Mouse (Mus musculus) MEL (cell line): ENCODE results near the gene Wdr18. TPM values are rescaled to one million over a fixed set of nuclear protein-coding genes. Genes with fewer than 3 reads are reported as not detected.

Experiments
- DNase-seq: peaks from one replicate; pipeline ENCODE4 v3.0.0; 2011; ENCODE audit warnings: low read depth, low spot score
- H3K27ac ChIP-seq: 2 replicates; pipeline ENCODE4 v1.5.1; 2012; ENCODE audit warnings: low read depth, mild to moderate bottlenecking, control low read depth, low read length, moderate library complexity; ENCODE audit not compliant: control insufficient read depth
- H3K27me3 ChIP-seq, 2 experiments: fragments of 150-350 bp in 1 of 2; sonication (generic) in 1 of 2; 2 replicates each; pipeline ENCODE4 v1.6.1; 2012; ENCODE audit warnings: low read length in 2 of 2, mild to moderate bottlenecking in 2 of 2, improper control_type of control experiment in 1 of 2, moderate library complexity in 1 of 2; ENCODE audit not compliant: insufficient read depth in 2 of 2, control insufficient read depth in 1 of 2
- H3K36me3 ChIP-seq, 2 experiments: 2 replicates each; pipeline ENCODE4 v1.6.1; 2012 to 2014; ENCODE audit warnings: low read length in 2 of 2, improper control_type of control experiment in 1 of 2, inconsistent platforms in 1 of 2, mild to moderate bottlenecking in 1 of 2; ENCODE audit not compliant: insufficient read depth in 2 of 2, control insufficient read depth in 1 of 2
- H3K4me1 ChIP-seq, 2 experiments: fragments of 150-350 bp in 1 of 2; sonication (generic) in 1 of 2; 2 replicates each; pipeline ENCODE4 v1.6.1; 2012; ENCODE audit warnings: low read length in 2 of 2, improper control_type of control experiment in 1 of 2, mild to moderate bottlenecking in 1 of 2; ENCODE audit not compliant: insufficient read depth in 2 of 2, control insufficient read depth in 1 of 2
- H3K4me3 ChIP-seq, 2 experiments: fragments of 150-350 bp in 1 of 2; sonication (generic) in 1 of 2; 2 replicates each; pipeline ENCODE4 v1.5.1; 2012; ENCODE audit warnings: low read depth in 2 of 2, low read length in 2 of 2, mild to moderate bottlenecking in 2 of 2, moderate library complexity in 2 of 2, control low read depth in 1 of 2, improper control_type of control experiment in 1 of 2; ENCODE audit not compliant: control insufficient read depth in 1 of 2, insufficient read depth in 1 of 2
- H3K79me2 ChIP-seq: 2 replicates; pipeline ENCODE4 v1.6.1; 2012; ENCODE audit warnings: mild to moderate bottlenecking, low read length, moderate library complexity; ENCODE audit not compliant: control insufficient read depth, poor library complexity, insufficient read depth
- H3K9ac ChIP-seq: 2 replicates; pipeline ENCODE4 v1.6.1; 2012; ENCODE audit warnings: low read depth, mild to moderate bottlenecking, control low read depth, low read length, moderate library complexity; ENCODE audit not compliant: control insufficient read depth, poor library complexity, severe bottlenecking
- H3K9me3 ChIP-seq: fragments of 150-350 bp; sonication (generic); replicated peaks from 2 replicates; pipeline ENCODE4 v1.6.1; 2012; ENCODE audit warnings: mild to moderate bottlenecking, low read length, improper control_type of control experiment, moderate library complexity; ENCODE audit not compliant: insufficient read depth
- BHLHE40 ChIP-seq: IDR thresholded peaks from 2 replicates; pipeline ENCODE4 v1.6.1; 2012; ENCODE audit warnings: low read depth, mild to moderate bottlenecking, inconsistent platforms, low read length, improper control_type of control experiment, borderline replicate concordance
- CHD1 ChIP-seq: IDR thresholded peaks from 2 replicates; pipeline ENCODE4 v1.6.1; 2012; ENCODE audit warnings: low read depth, mild to moderate bottlenecking, inconsistent platforms, low read length, improper control_type of control experiment
- CHD2 ChIP-seq: IDR thresholded peaks from 2 replicates; pipeline ENCODE4 v1.6.1; 2011; ENCODE audit warnings: low read length, improper control_type of control experiment
- EP300 ChIP-seq, 2 experiments: IDR thresholded peaks; 2 replicates each; pipeline ENCODE4 v1.6.1; 2011; ENCODE audit warnings: improper control_type of control experiment in 2 of 2, low read length in 2 of 2, low read depth in 1 of 2, mild to moderate bottlenecking in 1 of 2
- GABPA ChIP-seq: IDR thresholded peaks from 2 replicates; pipeline ENCODE4 v1.6.1; 2012; ENCODE audit warnings: low read depth, mild to moderate bottlenecking, inconsistent platforms, low read length, improper control_type of control experiment, moderate library complexity
- JUND ChIP-seq: IDR thresholded peaks from 2 replicates; pipeline ENCODE4 v1.6.1; 2011; ENCODE audit warnings: low read depth, mild to moderate bottlenecking, improper control_type of control experiment, low read length
- MAFK ChIP-seq: IDR thresholded peaks from 2 replicates; pipeline ENCODE4 v1.6.1; 2011; ENCODE audit warnings: low read depth, mild to moderate bottlenecking, low read length, improper control_type of control experiment, borderline replicate concordance
- MAX ChIP-seq: IDR thresholded peaks from 2 replicates; pipeline ENCODE4 v1.6.1; 2011; ENCODE audit warnings: low read length, improper control_type of control experiment
- MEF2A ChIP-seq: IDR thresholded peaks from 2 replicates; pipeline ENCODE4 v1.6.1; 2014; ENCODE audit warnings: low read depth, mild to moderate bottlenecking, inconsistent platforms, low read length, improper control_type of control experiment; ENCODE audit not compliant: poor library complexity, insufficient replicate concordance, severe bottlenecking; ENCODE audit errors: extremely low read depth
- MYC ChIP-seq: IDR thresholded peaks from 2 replicates; pipeline ENCODE4 v1.6.1; 2011; ENCODE audit warnings: low read depth, mild to moderate bottlenecking, low read length, improper control_type of control experiment, moderate library complexity
- NELFE ChIP-seq: IDR thresholded peaks from 2 replicates; pipeline ENCODE4 v1.6.1; 2011; ENCODE audit warnings: low read depth, low read length, improper control_type of control experiment
- POLR2A ChIP-seq, 2 experiments: IDR thresholded peaks; 2 replicates each; pipeline ENCODE4 v1.6.1; 2011 to 2012; ENCODE audit warnings: low read length in 2 of 2, mild to moderate bottlenecking in 2 of 2, control low read depth in 1 of 2, improper control_type of control experiment in 1 of 2, low read depth in 1 of 2, moderate library complexity in 1 of 2; ENCODE audit not compliant: control insufficient read depth in 1 of 2, insufficient read depth in 1 of 2, poor library complexity in 1 of 2
- POLR2AphosphoS2 ChIP-seq: IDR thresholded peaks from 2 replicates; pipeline ENCODE4 v1.6.1; 2011; ENCODE audit warnings: low read length, improper control_type of control experiment
- POLR2AphosphoS5 ChIP-seq: IDR thresholded peaks from 2 replicates; pipeline ENCODE4 v1.6.1; 2012; ENCODE audit warnings: low read depth, borderline replicate concordance, mild to moderate bottlenecking, inconsistent platforms, low read length, moderate library complexity, mixed read lengths
- SIN3A ChIP-seq: IDR thresholded peaks from 2 replicates; pipeline ENCODE4 v1.6.1; 2012; ENCODE audit warnings: low read length, improper control_type of control experiment, inconsistent platforms
- SMC3 ChIP-seq: IDR thresholded peaks from 2 replicates; pipeline ENCODE4 v1.6.1; 2011; ENCODE audit warnings: low read depth, low read length, improper control_type of control experiment
- UBTF ChIP-seq: IDR thresholded peaks from 2 replicates; pipeline ENCODE4 v1.6.1; 2012; ENCODE audit warnings: low read depth, mild to moderate bottlenecking, inconsistent platforms, low read length, improper control_type of control experiment, moderate library complexity, borderline replicate concordance; ENCODE audit not compliant: insufficient read depth
- USF2 ChIP-seq, 2 experiments: IDR thresholded peaks; 2 replicates each; pipeline ENCODE4 v1.6.1; 2011 to 2012; ENCODE audit warnings: improper control_type of control experiment in 2 of 2, low read length in 2 of 2, borderline replicate concordance in 1 of 2, inconsistent platforms in 1 of 2, low read depth in 1 of 2, mild to moderate bottlenecking in 1 of 2; ENCODE audit not compliant: insufficient read depth in 1 of 2
- ZKSCAN1 ChIP-seq: IDR thresholded peaks from 2 replicates; pipeline ENCODE4 v1.6.1; 2012; ENCODE audit warnings: low read depth, mild to moderate bottlenecking, inconsistent platforms, low read length, improper control_type of control experiment, moderate library complexity
- ZNF384 ChIP-seq: IDR thresholded peaks from 2 replicates; pipeline ENCODE4 v1.6.1; 2012; ENCODE audit warnings: low read depth, mild to moderate bottlenecking, inconsistent platforms, low read length, improper control_type of control experiment
- polyA plus RNA-seq, 2 experiments: library from polyadenylated mRNA; stranded (reverse) in 1 of 2; unstranded in 1 of 2; fragments of >175 nt in 1 of 2; fragments of >200 nt in 1 of 2; gene quantifications; 2 replicates each; pipeline versions ENCODE4 v1.2.1 to v1.2.4; 2012; ENCODE audit warnings: low replicate concordance in 2 of 2, low read depth in 1 of 2; ENCODE audit not compliant: insufficient read length in 2 of 2, insufficient read depth in 1 of 2, missing spikeins in 1 of 2
- total RNA-seq: library from RNA; depleted of rRNA; stranded (reverse); fragments of 300-350 nt; gene quantifications from 2 replicates; pipeline ENCODE4 v1.2.3, GENCODE M21; 2012

Gene Wdr18
- total and polyA plus RNA-seq, 3 experiments, result 89.5 to 107 TPM; not detected in 1

- H3K79me2 ChIP-seq, result peaks cover 3% of the 10 kb centered on the region
- no peak within 1 kb of the TSS for H3K4me3 ChIP-seq
- no peak for TF ChIP-seq MAX
- TF ChIP-seq EP300 (IDR thresholded peaks at IDR 0.05; ENCODE audit: low read depth in 1 of 2, low read length in 2 of 2), result no peak
- TF ChIP-seq USF2 (IDR thresholded peaks at IDR 0.05; ENCODE audit: borderline replicate concordance in 1 of 2, insufficient read depth in 1 of 2, low read depth in 1 of 2, low read length in 2 of 2), result no peak
- TF ChIP-seq BHLHE40, result no peak
- no peak for TF ChIP-seq SMC3
- TF ChIP-seq POLR2AphosphoS5, result no peak
- TF ChIP-seq POLR2AphosphoS2, result no peak
- no peak for TF ChIP-seq MYC
- TF ChIP-seq, all 39 proteins: peak for 0
- Histone ChIP-seq H3K9ac (no peak within 1 kb of the TSS; the same call in 1 of the 2 replicates), H3K4me1 (peaks cover 6 to 23% of the 10 kb centered on the region in 2 experiments), H3K9me3 (no peaks in the 10 kb centered on the region), H3K36me3 (peaks cover 0 to 7% of the 10 kb centered on the region in 2 experiments; a peak in 2 of 4 replicates), H3K27ac (no peak within 1 kb of the TSS), H3K27me3 (no peaks in the 10 kb centered on the region)
- DNase-seq, result no peak
These were observed 49.4 kb upstream of the Wdr18 start, which contains the start of gene Gm26602 for GRCm38 (mm10) chr10:79910556-79910955. TSS of gene Gm26602 (plus strand) at chr10:79910856.

- no peak for DNase-seq
- no peak overlapping the region for H3K9ac ChIP-seq
- TF ChIP-seq SIN3A (no peak), MAX (no peak), NELFE (no peak), EP300 (IDR thresholded peaks at IDR 0.05; ENCODE audit: low read depth in 1 of 2, low read length in 2 of 2) (no peak), JUND (no peak), GABPA (no peak), ZKSCAN1 (no peak), MEF2A (no peak), UBTF (no peak), CHD1 (no peak), CHD2 (no peak), POLR2A (IDR thresholded peaks at IDR 0.05; ENCODE audit: control insufficient read depth in 1 of 2, insufficient read depth in 1 of 2, low read depth in 1 of 2, low read length in 2 of 2, poor library complexity in 1 of 2) (no peak), MAFK (no peak), ZNF384 (no peak)
- TF ChIP-seq, all 39 proteins: peak for 0
- Histone ChIP-seq H3K27ac (no peak overlapping the region), H3K9me3 (no peaks in the 10 kb centered on the region), H3K4me1 (peaks cover 12 to 28% of the 10 kb centered on the region in 2 experiments), H3K27me3 (no peaks in the 10 kb centered on the region), H3K36me3 (peaks cover 0 to 7% of the 10 kb centered on the region in 2 experiments; a peak in 2 of 4 replicates), H3K4me3 (no peak overlapping the region), H3K79me2 (peaks cover 13% of the 10 kb centered on the region)
These were observed 47.5 kb upstream of the Wdr18 start for GRCm38 (mm10) chr10:79912412-79912811.
